Mouse (Mus musculus) ES-Bruce4 (cell line): ENCODE measurements around the gene Il12b.

ENCODE experiments used
- CTCF ChIP-seq: IDR thresholded peaks from one replicate; pipeline ENCODE4 v1.8.1; 2011; ENCODE audit warnings: low read depth, low read length
- EP300 ChIP-seq: IDR thresholded peaks from 2 replicates; pipeline ENCODE4 v1.6.1; 2011; ENCODE audit warnings: low read depth, low read length; ENCODE audit not compliant: insufficient read depth

DNA sequence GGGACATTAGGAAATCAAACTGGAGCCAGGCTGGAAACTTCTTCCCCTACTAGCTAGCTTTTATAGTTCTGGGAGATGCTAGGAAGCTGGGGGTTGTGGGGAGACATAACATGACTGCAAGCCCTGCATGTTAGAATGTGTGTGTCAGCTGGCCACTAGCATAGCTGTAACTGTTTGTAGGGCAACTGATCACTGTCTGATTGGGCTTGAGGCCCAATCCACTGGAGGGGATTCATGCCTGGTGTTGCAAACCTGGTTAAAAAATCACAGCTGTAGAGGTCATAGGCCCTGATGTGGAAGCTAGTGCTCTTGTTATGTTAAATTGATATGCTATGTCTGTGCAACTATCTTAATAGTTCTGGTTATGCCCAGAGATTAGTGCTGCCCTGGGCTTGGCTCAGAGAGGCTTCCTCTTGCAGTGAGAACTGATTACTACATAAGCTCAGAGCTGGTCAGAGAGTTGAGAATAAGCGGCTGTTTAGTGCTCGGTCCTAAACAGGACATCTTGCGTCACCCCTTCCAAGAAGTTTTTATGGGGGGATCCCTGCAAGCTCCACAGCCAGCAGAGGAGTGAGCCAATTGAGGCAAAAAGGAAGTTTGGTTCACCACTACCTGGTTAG is 19.3 kb upstream of the Il12b start:
- TF ChIP-seq CTCF (no peak), EP300 (no peak)
